Mouse (Mus musculus) mesoderm, embryonic 11.5 days (tissue): ENCODE measurements around the gene Thoc5.

Experiments used
- DNase-seq: peaks from one replicate; pipeline ENCODE4 v3.0.0-alpha.2; 2012; ENCODE audit warnings: low read depth, low spot score

Gene Thoc5

GRCm38 (mm10) chr11:4894848-4895816 is at the start of gene Thoc5:
Gene Thoc5, plus strand, starts transcription at chr11:4895320.
- peak; percentile 88 for DNase-seq

GRCm38 (mm10) chr11:4848483-4849248 is 46.5 kb upstream of the Thoc5 start:
- peak; percentile 45 for DNase-seq

GRCm38 (mm10) chr11:4849258-4849943 is 45.7 kb upstream of the Thoc5 start, which contains the start of gene Nf2:
Gene Nf2, minus strand, starts transcription at chr11:4849536.
- DNase-seq = peak; percentile 99

GRCm38 (mm10) chr11:4850404-4850803 is 44.7 kb upstream of the Thoc5 start:
- DNase-seq = no peak

GRCm38 (mm10) chr11:4853021-4853420 is 42.1 kb upstream of the Thoc5 start:
- no peak for DNase-seq

GRCm38 (mm10) chr11:4854181-4854580 is 40.9 kb upstream of the Thoc5 start:
- no peak for DNase-seq

- no peak for DNase-seq
Measured at GRCm38 (mm10) chr11:4858416-4858815, 36.7 kb upstream of the Thoc5 start.

GRCm38 (mm10) chr11:4860986-4861385 is 34.1 kb upstream of the Thoc5 start:
- no peak for DNase-seq

- no peak for DNase-seq
Measured at GRCm38 (mm10) chr11:4861816-4862604, 33.1 kb upstream of the Thoc5 start.

GRCm38 (mm10) chr11:4862730-4863129 is 32.4 kb upstream of the Thoc5 start:
- DNase-seq = no peak

GRCm38 (mm10) chr11:4865645-4866251 is 29.4 kb upstream of the Thoc5 start:
- peak; percentile 86 for DNase-seq

- peak; percentile 83 for DNase-seq
Measured at GRCm38 (mm10) chr11:4873755-4874475, 21.2 kb upstream of the Thoc5 start, which contains the start of gene Nipsnap1. Gene Nipsnap1, plus strand, starts transcription at chr11:4873951.

- peak; percentile 12 for DNase-seq
Measured at GRCm38 (mm10) chr11:4874551-4874950, 20.6 kb upstream of the Thoc5 start.

GRCm38 (mm10) chr11:4881087-4881486 is 14.0 kb upstream of the Thoc5 start:
- no peak for DNase-seq

GRCm38 (mm10) chr11:4882892-4883627 is 12.1 kb upstream of the Thoc5 start:
- peak; percentile 50 for DNase-seq

- peak; percentile 45 for DNase-seq
Measured at GRCm38 (mm10) chr11:4885385-4885903, 9.7 kb upstream of the Thoc5 start.

GRCm38 (mm10) chr11:4886987-4887386 is 8.1 kb upstream of the Thoc5 start:
- no peak for DNase-seq

- peak; percentile 8 for DNase-seq
Measured at GRCm38 (mm10) chr11:4900437-4900836, 5.3 kb downstream of the Thoc5 start.

- no peak for DNase-seq
Measured at GRCm38 (mm10) chr11:4901956-4902355, 6.8 kb downstream of the Thoc5 start.
